Mouse (Mus musculus): ENCODE measurements at regions not wholly inside any gene's neighbourhood (a gene's known extent, or its start where the extent isn't known, plus 50 kb on each side); places are given as distances from the start of the nearest gene placed in this dataset.

DNA sequence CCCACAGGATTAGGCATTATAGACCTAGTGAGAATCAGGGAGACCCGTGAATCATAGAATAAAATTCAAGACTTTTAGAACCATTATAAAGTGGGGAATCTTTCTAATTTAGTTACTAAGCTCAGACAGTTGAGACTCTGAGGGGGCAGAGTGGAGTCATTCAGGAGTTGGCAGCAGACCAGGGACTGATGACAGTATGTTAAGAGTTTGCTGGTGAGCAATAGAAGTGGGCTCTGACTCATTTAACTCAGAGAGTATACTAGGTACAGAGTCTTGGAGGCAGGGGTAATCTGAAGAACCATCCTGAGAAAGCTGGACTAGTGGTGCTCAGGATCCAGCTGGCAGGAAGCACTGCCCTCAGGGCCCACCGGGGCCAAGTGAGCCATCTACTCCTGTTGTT is 184.9 kb upstream of the Npy start:
- no peak for TF ChIP-seq POLR2A (IDR thresholded peaks at IDR 0.05; ENCODE audit: insufficient read depth, low read length)
- TF ChIP-seq CTCF (IDR thresholded peaks at IDR 0.05; ENCODE audit: low read depth, low read length), result no peak

Data from ES-Bruce4 (cell line).